Mouse (Mus musculus): Measurements from ENCODE around the gene Comp.

Gene Comp

DNA sequence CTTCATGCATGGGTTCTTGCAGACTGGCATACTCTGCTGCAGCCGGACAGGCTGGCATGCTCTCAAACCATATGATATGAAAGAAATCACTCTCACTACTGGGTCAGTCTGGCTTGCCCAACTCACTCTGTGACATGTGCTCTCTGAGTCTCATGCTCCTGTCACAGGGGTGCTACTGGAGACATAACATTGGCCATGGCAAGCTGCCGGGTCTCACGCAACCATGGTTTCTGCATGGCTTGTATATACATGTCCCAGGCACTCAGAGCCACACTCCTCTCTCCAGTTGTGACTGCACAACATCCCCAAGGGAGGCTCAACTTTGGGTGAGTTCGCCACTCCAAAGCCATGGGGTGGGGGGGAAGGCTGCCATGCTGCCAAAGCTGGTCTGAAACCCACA is 57.9 kb downstream of the Comp start:
- DNase-seq (ENCODE audit: extremely low read depth, insufficient read length, low spot score): no peak

Measured in 3134 (cell line).